Mouse (Mus musculus) liver, postnatal 0 days (tissue): ENCODE data around the gene Rasal2.

Experiments
- CTCF ChIP-seq: sonication (generic); IDR thresholded peaks from 2 replicates; pipeline ENCODE4 v1.5.1; 2016; ENCODE audit warnings: antibody characterized with exemption, low read depth
- EP300 ChIP-seq: IDR thresholded peaks from 2 replicates; pipeline ENCODE4 v1.6.1; 2016; ENCODE audit warnings: antibody characterized with exemption, low read depth, mild to moderate bottlenecking

DNA sequence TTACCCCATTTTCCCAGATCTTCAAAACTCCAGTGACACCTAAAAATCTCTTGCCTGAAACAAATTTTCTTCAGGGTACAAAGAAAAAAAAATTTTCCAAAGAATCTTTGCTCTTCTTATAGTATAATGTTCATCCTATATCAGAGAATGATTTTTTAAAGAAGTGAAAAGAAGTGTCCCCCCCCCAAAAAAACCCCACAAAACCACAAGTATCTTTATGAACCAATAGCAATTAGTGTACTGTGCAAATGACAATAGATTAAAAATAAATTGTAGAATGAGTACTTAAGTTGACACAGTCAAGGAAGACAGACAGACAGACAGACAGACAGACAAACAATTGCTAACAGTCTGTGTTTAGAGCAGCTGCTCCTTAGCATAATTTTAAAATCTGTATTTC, 84.3 kb downstream of the Rasal2 start:
- no peak for TF ChIP-seq CTCF
- no peak for TF ChIP-seq EP300
